Mouse (Mus musculus) forebrain, embryonic 14.5 days (tissue): ENCODE results near the gene Spink4. TPM values are rescaled to one million over a fixed set of nuclear protein-coding genes. Genes with fewer than 3 reads are reported as not detected.
A peak's percentile ranks its signal among the peaks of the same experiment; 100 is the strongest.

Experiments
- ATAC-seq: fragments of 200-750 bp; cut with Nextera tagmentation; 2 replicates; pipeline ENCODE4 v1.8.0; 2017; ENCODE audit warnings: mild to moderate bottlenecking, moderate library complexity
- DNase-seq: peaks from one replicate; pipeline ENCODE4 v3.0.0-alpha.2; 2015; ENCODE audit warnings: low spot score
- H3K27ac ChIP-seq: fragments of 300-500 bp; sonication (generic); 2 replicates; pipeline ENCODE4 v1.5.1; 2014; ENCODE audit warnings: low read depth, mild to moderate bottlenecking, control low read depth, low read length, moderate library complexity
- H3K27me3 ChIP-seq: fragments of 300-500 bp; sonication (generic); replicated peaks from 2 replicates; pipeline ENCODE4 v1.6.1; 2014; ENCODE audit warnings: low read length, control low read depth, mixed read lengths; ENCODE audit not compliant: control insufficient read depth, insufficient read depth
- H3K36me3 ChIP-seq: fragments of 300-500 bp; sonication (generic); 2 replicates; pipeline ENCODE4 v1.6.1; 2014; ENCODE audit warnings: low read length, control low read depth; ENCODE audit not compliant: control insufficient read depth, insufficient read depth
- H3K4me1 ChIP-seq: fragments of 300-500 bp; sonication (generic); 2 replicates; pipeline ENCODE4 v1.6.1; 2014; ENCODE audit warnings: antibody characterized with exemption, low read length, control low read depth; ENCODE audit not compliant: control insufficient read depth, insufficient read depth
- H3K4me2 ChIP-seq: fragments of 300-500 bp; sonication (generic); 2 replicates; pipeline ENCODE4 v1.6.1; 2014; ENCODE audit warnings: mild to moderate bottlenecking, control low read depth, low read length
- H3K4me3 ChIP-seq: fragments of 300-500 bp; sonication (generic); 2 replicates; pipeline ENCODE4 v1.5.1; 2014; ENCODE audit warnings: low read depth, low read length, control low read depth
- H3K9ac ChIP-seq: fragments of 300-500 bp; sonication (generic); 2 replicates; pipeline ENCODE4 v1.6.1; 2014; ENCODE audit warnings: mild to moderate bottlenecking, low read length, control low read depth, moderate library complexity
- H3K9me3 ChIP-seq: fragments of 300-500 bp; sonication (generic); replicated peaks from 2 replicates; pipeline ENCODE4 v1.6.1; 2016; ENCODE audit warnings: low read length, control low read depth, mixed read lengths; ENCODE audit not compliant: control insufficient read depth
- WGBS: fragments of 180-500 bp; shearing (Covaris S2); extraction: QIAGEN DNeasy Blood & Tissue Kit; methylation state at CpG from one replicate; pipeline ENCODE4 v1.1.7; 2014; 5-methylcytosine and 5-hydroxymethylcytosine counted together
- polyA plus RNA-seq: library from polyadenylated mRNA; unstranded; fragments of >200 nt; fragmentation: Nextera tagmentation; extraction: Ambion mirVana; gene quantifications from 2 replicates; pipeline ENCODE4 v1.2.1, GENCODE M21; 2014

Gene Spink4
- polyA plus RNA-seq, 1 experiment from 2014 or later: not detected

DNA sequence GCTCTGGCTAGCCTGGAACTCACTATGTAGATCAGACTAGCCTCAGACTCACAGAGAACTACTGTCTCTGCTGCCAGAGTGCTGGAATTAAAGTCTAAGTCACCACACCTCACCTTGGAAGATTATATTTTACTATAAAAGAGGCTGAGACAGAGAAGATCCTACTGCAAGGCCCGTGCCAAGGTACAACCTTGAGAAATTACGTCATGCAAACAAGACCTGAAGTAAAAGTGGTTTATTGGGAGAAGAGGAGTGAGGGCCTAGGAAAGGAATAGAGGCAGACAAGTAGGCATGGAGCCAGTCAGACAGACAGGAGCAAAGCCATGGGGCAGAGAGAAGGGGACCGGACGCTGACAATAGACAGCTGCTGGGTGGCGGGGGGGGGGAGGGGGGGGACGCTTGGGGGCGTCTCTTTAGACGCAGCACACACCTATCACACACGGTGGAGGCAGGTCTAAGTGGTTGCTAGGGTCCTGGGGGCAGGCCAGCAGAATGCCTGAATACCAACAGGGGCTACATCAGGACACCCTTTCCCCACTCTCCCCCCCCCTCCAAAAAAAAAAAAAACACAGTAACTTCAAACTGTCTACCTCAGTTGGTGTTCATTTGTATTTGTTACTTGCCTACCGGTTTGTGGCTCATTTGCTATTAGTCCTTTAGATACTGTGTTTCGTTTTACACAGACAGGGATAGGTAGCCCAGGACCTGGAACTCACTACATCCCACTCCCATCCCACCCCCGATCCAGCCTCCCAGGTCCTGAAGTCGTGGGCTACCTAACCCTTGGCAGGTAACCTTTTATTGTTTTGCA lies 50.1 kb downstream of the Spink4 start:
- ATAC-seq (peak; percentile 47; the same call in 1 of the 2 replicates), DNase-seq (no peak)
- H3K4me1 ChIP-seq: peaks cover 9% of the 10 kb centered on the region
- H3K27ac ChIP-seq: peak overlapping the region; percentile 91
- peak overlapping the region; percentile 98 for H3K4me3 ChIP-seq
- H3K36me3 ChIP-seq: peaks cover 33% of the 10 kb centered on the region
- peak overlapping the region; percentile 86 for H3K9ac ChIP-seq
- peak overlapping the region; percentile 73 for H3K4me2 ChIP-seq
- WGBS: 12% methylated on average over 11 of the region's 13 CpGs
- no peaks in the 10 kb centered on the region for H3K27me3 ChIP-seq
- no peaks in the 10 kb centered on the region for H3K9me3 ChIP-seq

DNA sequence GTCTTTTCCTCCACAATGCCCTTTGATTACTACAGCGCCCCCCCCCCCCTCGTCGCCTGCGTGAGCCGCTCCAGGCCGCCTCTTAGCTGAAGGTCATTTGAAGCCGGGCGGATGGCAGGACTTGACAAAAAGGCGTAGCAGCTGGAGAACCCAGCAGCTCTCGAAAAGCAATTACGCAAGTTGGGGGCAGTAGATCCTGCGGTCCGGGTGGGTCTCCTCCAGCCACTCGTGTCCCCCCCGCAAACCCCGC lies 50.7 kb downstream of the Spink4 start:
- ATAC-seq: no peak
- Histone ChIP-seq H3K36me3 (peaks cover 29% of the 10 kb centered on the region), H3K27me3 (no peaks in the 10 kb centered on the region)

DNA sequence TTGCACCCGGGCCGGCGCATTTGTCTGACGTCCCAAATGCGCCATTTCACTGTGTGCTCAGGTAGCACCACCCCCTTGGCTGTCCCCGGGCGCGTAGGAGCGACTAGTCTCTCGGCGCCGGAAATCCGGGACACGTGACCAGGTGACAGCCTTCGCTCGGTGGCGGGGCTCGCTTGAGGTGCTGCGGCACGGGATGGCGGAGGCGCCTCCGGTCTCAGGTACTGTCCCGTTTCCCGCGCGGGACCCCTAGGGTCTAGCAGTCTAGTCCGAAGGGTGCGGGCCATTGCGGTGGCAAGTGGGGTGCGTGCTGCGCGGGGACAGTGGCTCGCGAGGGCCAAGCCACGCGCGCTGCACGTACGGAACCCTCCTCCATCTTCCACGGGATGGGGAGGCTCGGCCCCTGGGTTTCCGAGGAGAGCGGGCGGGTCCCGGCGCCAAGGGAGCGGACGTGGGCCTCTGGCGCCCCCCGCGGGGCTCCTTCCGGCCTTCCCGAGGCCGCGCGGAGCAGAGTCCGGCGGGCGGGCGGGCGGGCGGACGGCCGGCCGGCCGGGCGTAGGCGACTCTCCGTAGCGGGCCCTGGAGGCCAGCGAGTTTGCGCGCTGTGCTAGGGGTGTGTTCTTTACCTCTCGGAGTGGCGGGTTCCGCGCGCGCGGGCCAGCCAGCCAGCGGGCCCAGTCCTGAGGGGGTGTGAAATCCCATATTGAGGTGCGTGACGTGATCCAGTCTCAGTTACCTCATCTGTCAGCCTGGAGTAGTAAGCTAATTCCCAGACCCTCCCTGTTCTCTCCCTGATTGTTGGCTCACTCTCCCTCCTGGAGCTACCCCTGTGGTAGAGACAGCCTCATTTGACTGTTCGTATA lies 51.2 kb downstream of the Spink4 start, which contains the start of gene Nfx1:
Nfx1 (plus strand) TSS at position 65 of the 860 bp plus-strand sequence.
- peak within 1 kb of the TSS; percentile 73 for H3K4me2 ChIP-seq
- peak within 1 kb of the TSS; percentile 86 for H3K9ac ChIP-seq
- H3K4me1 ChIP-seq: peaks cover 9% of the 10 kb centered on the region
- no peaks in the 10 kb centered on the region for H3K27me3 ChIP-seq
- H3K4me3 ChIP-seq: peak within 1 kb of the TSS; percentile 98
- peak within 1 kb of the TSS; percentile 91 for H3K27ac ChIP-seq
- peak; percentile 99 for DNase-seq
- H3K9me3 ChIP-seq: no peaks in the 10 kb centered on the region
- ATAC-seq: peak; percentile 98
- peaks cover 23% of the 10 kb centered on the region for H3K36me3 ChIP-seq
- WGBS: under 1% methylated on average over 67 of the region's 85 CpGs

More for the DNA sequence above, 50.7 kb downstream of the Spink4 start:
- H3K27ac ChIP-seq: peak overlapping the region; percentile 91
- no peaks in the 10 kb centered on the region for H3K9me3 ChIP-seq
- WGBS: 0% methylated on average over 16 of the region's 16 CpGs
- no peak for DNase-seq
- peak overlapping the region; percentile 98 for H3K4me3 ChIP-seq
- peak overlapping the region; percentile 73 for H3K4me2 ChIP-seq
- H3K9ac ChIP-seq: peak overlapping the region; percentile 86
- peaks cover 9% of the 10 kb centered on the region for H3K4me1 ChIP-seq

GRCm38 (mm10) chr4:40971744-40972143 lies 51.9 kb downstream of the Spink4 start:
- Histone ChIP-seq H3K9ac (peak overlapping the region; percentile 86), H3K27ac (no peak overlapping the region), H3K9me3 (no peaks in the 10 kb centered on the region), H3K4me1 (peaks cover 9% of the 10 kb centered on the region), H3K4me3 (peak overlapping the region; percentile 98), H3K4me2 (peak overlapping the region; percentile 73), H3K27me3 (no peaks in the 10 kb centered on the region), H3K36me3 (peaks cover 22% of the 10 kb centered on the region)
- 26% methylated on average over 13 of the region's 13 CpGs for WGBS
- ATAC-seq (no peak), DNase-seq (peak; percentile 37)

DNA sequence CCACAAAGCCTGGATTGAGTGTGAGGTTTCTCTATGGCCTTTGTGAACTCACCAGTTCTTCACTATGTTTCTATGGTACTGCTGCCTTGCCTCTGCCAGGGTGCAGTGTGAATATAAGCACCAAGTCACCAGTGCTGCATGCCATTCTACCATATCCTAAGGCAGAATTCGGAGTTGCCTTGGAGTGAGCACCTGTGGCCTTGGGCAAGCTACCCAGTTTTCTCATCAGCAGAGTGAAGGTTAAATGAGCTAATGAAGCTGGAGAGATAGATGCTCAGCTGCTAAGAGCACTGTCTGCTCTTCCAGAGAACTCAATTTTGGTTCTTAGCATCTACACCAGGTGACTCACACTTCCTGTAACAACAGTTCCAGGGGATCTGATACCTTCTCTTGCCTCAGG lies 54.2 kb downstream of the Spink4 start:
- Histone ChIP-seq H3K4me2 (no peak overlapping the region), H3K9ac (no peak overlapping the region), H3K4me3 (no peak overlapping the region), H3K9me3 (no peaks in the 10 kb centered on the region), H3K4me1 (peaks cover 9% of the 10 kb centered on the region), H3K27ac (no peak overlapping the region), H3K27me3 (no peaks in the 10 kb centered on the region), H3K36me3 (peaks cover 28% of the 10 kb centered on the region)
- 91% methylated on average over 1 of the region's 1 CpGs for WGBS
- no peak for ATAC-seq
- no peak for DNase-seq

GRCm38 (mm10) chr4:40975678-40976077 lies 55.8 kb downstream of the Spink4 start:
- Histone ChIP-seq H3K9me3 (no peaks in the 10 kb centered on the region), H3K36me3 (peaks cover 43% of the 10 kb centered on the region), H3K4me1 (peaks cover 4% of the 10 kb centered on the region), H3K9ac (no peak overlapping the region), H3K27me3 (no peaks in the 10 kb centered on the region), H3K27ac (no peak overlapping the region), H3K4me3 (no peak overlapping the region), H3K4me2 (no peak overlapping the region)
- ATAC-seq (no peak), DNase-seq (no peak)
- WGBS: 95% methylated on average over 3 of the region's 3 CpGs

GRCm38 (mm10) chr4:40976651-40977050 lies 56.8 kb downstream of the Spink4 start:
- no peak for ATAC-seq
- H3K9ac ChIP-seq: no peak overlapping the region

DNA sequence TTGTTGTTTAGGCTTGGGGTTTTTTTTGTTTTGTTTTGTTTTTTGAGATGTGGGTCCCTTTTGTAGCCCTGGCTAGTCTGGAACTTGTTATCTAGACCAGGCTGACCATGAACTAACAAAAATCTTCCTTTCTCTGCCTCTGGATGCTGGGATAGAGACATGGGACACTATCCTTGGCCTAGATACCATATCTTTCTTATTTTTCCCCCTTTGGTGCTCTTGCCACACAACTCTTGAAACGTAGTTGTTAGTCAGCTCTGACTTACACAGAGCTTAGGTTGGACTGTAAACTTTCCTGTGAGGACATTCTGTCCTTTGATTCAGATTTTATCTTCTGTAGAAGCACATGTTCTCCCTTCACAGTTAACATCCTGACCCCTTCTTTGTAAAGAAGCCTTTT lies 59.6 kb downstream of the Spink4 start:
- Histone ChIP-seq H3K27me3 (no peaks in the 10 kb centered on the region), H3K4me2 (no peak overlapping the region), H3K9ac (no peak overlapping the region), H3K27ac (no peak overlapping the region), H3K4me3 (no peak overlapping the region), H3K4me1 (no peaks in the 10 kb centered on the region), H3K9me3 (no peaks in the 10 kb centered on the region), H3K36me3 (peaks cover 65% of the 10 kb centered on the region)
- ATAC-seq: no peak
- DNase-seq: no peak
- WGBS: 96% methylated on average over 1 of the region's 1 CpGs

More at GRCm38 (mm10) chr4:40976651-40977050, 56.8 kb downstream of the Spink4 start:
- Histone ChIP-seq H3K27me3 (no peaks in the 10 kb centered on the region), H3K27ac (no peak overlapping the region), H3K9me3 (no peaks in the 10 kb centered on the region), H3K36me3 (peaks cover 51% of the 10 kb centered on the region), H3K4me3 (no peak overlapping the region), H3K4me2 (no peak overlapping the region), H3K4me1 (peaks cover 4% of the 10 kb centered on the region)
- no peak for DNase-seq
- WGBS: 88% methylated on average over 10 of the region's 10 CpGs
